Mouse (Mus musculus) lung, postnatal 0 days (tissue): Measurements from ENCODE around the gene Nrxn1.

ENCODE experiments used
- CTCF ChIP-seq: IDR thresholded peaks from 2 replicates; pipeline ENCODE4 v1.5.1; 2016; ENCODE audit warnings: antibody characterized with exemption, mild to moderate bottlenecking
- EP300 ChIP-seq: IDR thresholded peaks from 2 replicates; pipeline ENCODE4 v1.6.1; 2016; ENCODE audit warnings: antibody characterized with exemption, mild to moderate bottlenecking, control low read depth

DNA sequence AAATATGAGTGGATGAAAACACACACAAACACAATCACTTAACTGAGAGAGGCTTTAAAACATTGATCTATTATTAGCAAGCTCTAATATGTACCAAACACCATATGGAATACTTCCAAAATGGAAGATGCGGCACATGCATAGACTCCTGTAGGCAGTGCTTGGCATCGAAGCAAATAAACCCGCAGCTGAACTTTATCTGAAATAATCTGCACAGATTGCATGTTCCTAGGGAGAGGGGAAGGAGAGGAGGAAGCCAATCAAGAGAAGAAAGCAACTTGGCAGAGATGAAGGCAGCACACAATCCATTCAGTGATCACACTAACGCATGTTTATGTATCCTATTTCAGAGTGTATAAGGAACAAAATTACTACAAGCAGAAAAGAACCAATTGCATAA, 542.5 kb downstream of the Nrxn1 start:
- no peak for TF ChIP-seq CTCF
- TF ChIP-seq EP300, result no peak
